Mouse (Mus musculus) brown adipose tissue, adult 24 weeks (tissue): ENCODE data around the gene Unc5cl. TPM values are rescaled to one million over a fixed set of nuclear protein-coding genes. Genes with fewer than 3 reads are reported as not detected.

Source experiments
- H3K27ac ChIP-seq: fragments of 200-500 bp; replicated peaks from 2 replicates; pipeline ENCODE4 v1.5.1; 2012; ENCODE audit warnings: low read depth, mild to moderate bottlenecking, low read length
- H3K4me1 ChIP-seq: fragments of 200-500 bp; 2 replicates; pipeline ENCODE4 v1.6.1; 2012; ENCODE audit warnings: low read length, mixed read lengths; ENCODE audit not compliant: control insufficient read depth, insufficient read depth, insufficient read length
- H3K4me3 ChIP-seq: fragments of 200-500 bp; 2 replicates; pipeline ENCODE4 v1.5.1; 2012; ENCODE audit warnings: low read depth, mild to moderate bottlenecking, low read length, moderate library complexity; ENCODE audit not compliant: insufficient read depth
- polyA plus RNA-seq: library from polyadenylated mRNA; stranded (reverse); fragments of >200 nt; gene quantifications from 2 replicates; pipeline ENCODE4 v1.2.4, GENCODE M21; 2012; ENCODE audit not compliant: missing spikeins, insufficient read depth, insufficient read length

Gene Unc5cl
- polyA plus RNA-seq, 1 experiment, result not detected

- Histone ChIP-seq H3K4me1 (no peaks in the 10 kb centered on the region), H3K4me3 (no peak overlapping the region), H3K27ac (no peak overlapping the region)
Measured at GRCm38 (mm10) chr17:48533844-48534705, 79.4 kb downstream of the Unc5cl start.

GRCm38 (mm10) chr17:48538328-48538727 is 83.6 kb downstream of the Unc5cl start:
- Histone ChIP-seq H3K4me1 (no peaks in the 10 kb centered on the region), H3K27ac (no peak overlapping the region), H3K4me3 (no peak overlapping the region)

GRCm38 (mm10) chr17:48539326-48539725 is 84.6 kb downstream of the Unc5cl start:
- no peak overlapping the region for H3K27ac ChIP-seq
- H3K4me3 ChIP-seq, result no peak overlapping the region

GRCm38 (mm10) chr17:48542733-48543132 is 88.0 kb downstream of the Unc5cl start:
- H3K4me3 ChIP-seq, result no peak overlapping the region
- H3K4me1 ChIP-seq, result no peaks in the 10 kb centered on the region
- no peak overlapping the region for H3K27ac ChIP-seq

More at GRCm38 (mm10) chr17:48539326-48539725, 84.6 kb downstream of the Unc5cl start:
- no peaks in the 10 kb centered on the region for H3K4me1 ChIP-seq

GRCm38 (mm10) chr17:48543301-48543765 is 88.6 kb downstream of the Unc5cl start:
- H3K27ac ChIP-seq, result no peak overlapping the region
- no peak overlapping the region for H3K4me3 ChIP-seq
- H3K4me1 ChIP-seq, result no peaks in the 10 kb centered on the region

- Histone ChIP-seq H3K4me3 (no peak overlapping the region), H3K4me1 (no peaks in the 10 kb centered on the region), H3K27ac (no peak overlapping the region)
Measured at GRCm38 (mm10) chr17:48544722-48545121, 90.0 kb downstream of the Unc5cl start.

GRCm38 (mm10) chr17:48545223-48545943 is 90.7 kb downstream of the Unc5cl start:
- no peak overlapping the region for H3K4me3 ChIP-seq
- H3K27ac ChIP-seq, result no peak overlapping the region
- no peaks in the 10 kb centered on the region for H3K4me1 ChIP-seq

- no peak overlapping the region for H3K4me3 ChIP-seq
- no peaks in the 10 kb centered on the region for H3K4me1 ChIP-seq
- H3K27ac ChIP-seq, result no peak overlapping the region
Measured at GRCm38 (mm10) chr17:48546036-48546435, 91.3 kb downstream of the Unc5cl start.

- Histone ChIP-seq H3K4me3 (no peak overlapping the region), H3K4me1 (no peaks in the 10 kb centered on the region), H3K27ac (no peak overlapping the region)
Measured at GRCm38 (mm10) chr17:48547668-48548067, 93.0 kb downstream of the Unc5cl start.

GRCm38 (mm10) chr17:48551788-48552531 is 97.3 kb downstream of the Unc5cl start:
- Histone ChIP-seq H3K27ac (no peak overlapping the region), H3K4me3 (no peak overlapping the region), H3K4me1 (no peaks in the 10 kb centered on the region)

GRCm38 (mm10) chr17:48552532-48552915 is 97.8 kb downstream of the Unc5cl start:
- Histone ChIP-seq H3K27ac (no peak overlapping the region), H3K4me3 (no peak overlapping the region), H3K4me1 (no peaks in the 10 kb centered on the region)

GRCm38 (mm10) chr17:48556223-48556962 is 101.7 kb downstream of the Unc5cl start:
- no peaks in the 10 kb centered on the region for H3K4me1 ChIP-seq
- H3K4me3 ChIP-seq, result no peak overlapping the region
- no peak overlapping the region for H3K27ac ChIP-seq

- no peak overlapping the region for H3K4me3 ChIP-seq
- no peaks in the 10 kb centered on the region for H3K4me1 ChIP-seq
- no peak overlapping the region for H3K27ac ChIP-seq
Measured at GRCm38 (mm10) chr17:48557823-48558715, 103.4 kb downstream of the Unc5cl start.

GRCm38 (mm10) chr17:48564931-48565330 is 110.2 kb downstream of the Unc5cl start:
- no peaks in the 10 kb centered on the region for H3K4me1 ChIP-seq
- H3K4me3 ChIP-seq, result no peak overlapping the region
- no peak overlapping the region for H3K27ac ChIP-seq
